Mouse (Mus musculus) thymus, adult 2 months (tissue): ENCODE measurements at regions not wholly inside any gene's neighbourhood (a gene's known extent, or its start where the extent isn't known, plus 50 kb on each side); places are given as distances from the start of the nearest gene placed in this dataset.
"Not testable (repeated sequence)": the region's sequence is repeated elsewhere in the genome, so short reads cannot be mapped to it uniquely, and the experiment has no call there.

Experiments
- DNase-seq: peaks from one replicate; pipeline ENCODE4 v3.0.0; 2021
- H3K27ac ChIP-seq: fragments of 200-500 bp; 2 replicates; pipeline ENCODE4 v1.5.1; 2012; ENCODE audit warnings: low read length, control low read depth; ENCODE audit not compliant: control insufficient read depth, insufficient read depth
- H3K27me3 ChIP-seq: fragments of 200-500 bp; 2 replicates; pipeline ENCODE4 v1.6.1; 2012; ENCODE audit warnings: mild to moderate bottlenecking, low read length, moderate library complexity, mixed read lengths; ENCODE audit not compliant: control insufficient read depth, insufficient read depth
- H3K36me3 ChIP-seq: fragments of 200-500 bp; 2 replicates; pipeline ENCODE4 v1.6.1; 2012; ENCODE audit warnings: mild to moderate bottlenecking, low read length, moderate library complexity; ENCODE audit not compliant: control insufficient read depth, insufficient read depth
- H3K4me1 ChIP-seq: fragments of 200-500 bp; replicated peaks from 2 replicates; pipeline ENCODE4 v1.6.1; 2012; ENCODE audit warnings: low read length; ENCODE audit not compliant: control insufficient read depth, insufficient read depth
- H3K4me3 ChIP-seq: fragments of 200-500 bp; 2 replicates; pipeline ENCODE4 v1.5.1; 2012; ENCODE audit warnings: mild to moderate bottlenecking, low read length, control low read depth, moderate library complexity; ENCODE audit not compliant: control insufficient read depth, insufficient read depth
- CTCF ChIP-seq: fragments of 200-500 bp; IDR thresholded peaks from 2 replicates; pipeline ENCODE4 v1.5.1; 2012; ENCODE audit warnings: mild to moderate bottlenecking, control low read depth, low read length, moderate library complexity, borderline replicate concordance; ENCODE audit not compliant: control insufficient read depth, poor library complexity, insufficient read depth; ENCODE audit errors: extremely low read depth
- POLR2A ChIP-seq: fragments of 200-500 bp; IDR thresholded peaks from 2 replicates; pipeline ENCODE4 v1.6.1; 2012; ENCODE audit warnings: mild to moderate bottlenecking, low read length, control low read depth, moderate library complexity; ENCODE audit not compliant: control insufficient read depth, poor library complexity, insufficient read depth; ENCODE audit errors: extremely low read depth
- WGBS: fragments of 180-500 bp; shearing (Covaris S2); methylation state at CpG from one replicate; pipeline ENCODE4 v1.1.7; 2018; 5-methylcytosine and 5-hydroxymethylcytosine counted together

DNA sequence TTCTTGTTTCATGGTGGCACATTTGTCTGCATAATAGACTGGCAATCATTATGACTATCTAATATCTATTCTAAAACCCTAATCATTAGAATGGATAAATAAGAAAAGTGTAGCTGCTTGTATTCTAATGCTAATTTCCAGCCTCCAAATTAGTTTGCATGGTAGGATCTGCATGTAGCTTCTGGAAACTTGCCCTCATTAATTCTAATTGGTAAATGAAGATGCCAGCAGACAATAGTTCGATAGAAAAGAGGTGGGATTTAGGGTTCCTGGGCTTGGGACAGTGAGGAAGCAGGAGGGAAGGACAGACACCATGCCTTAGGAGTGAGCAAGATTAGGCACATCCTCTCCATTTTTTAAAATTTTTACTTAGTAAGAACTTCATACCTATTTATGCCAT is 1008.3 kb downstream of the Basp1 start:
- 67% methylated on average over 1 of the region's 1 CpGs for WGBS
- Histone ChIP-seq H3K36me3 (no peaks in the 10 kb centered on the region), H3K4me3 (no peak overlapping the region), H3K27ac (no peak overlapping the region), H3K27me3 (no peaks in the 10 kb centered on the region), H3K4me1 (no peaks in the 10 kb centered on the region)
- no peak for DNase-seq
- TF ChIP-seq POLR2A = no peak

DNA sequence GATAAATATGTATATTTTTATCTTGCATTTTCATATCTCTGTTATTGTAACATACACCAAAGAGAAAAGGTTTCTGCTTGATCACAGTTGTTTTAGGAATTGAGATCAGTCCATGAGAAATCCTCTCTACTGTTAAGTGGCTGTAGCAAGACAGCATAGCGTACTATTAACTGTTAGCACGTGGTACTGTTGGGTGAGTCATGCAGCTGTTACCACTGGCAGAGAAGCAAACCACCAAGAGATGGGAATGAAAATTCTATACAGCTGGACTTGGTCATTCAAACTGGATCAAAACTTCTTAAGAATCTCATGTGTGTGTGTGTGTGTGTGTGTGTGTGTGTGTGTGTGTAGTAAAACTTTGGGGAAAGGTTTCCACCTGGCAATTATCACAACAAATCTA is 1013.5 kb downstream of the Basp1 start:
- no peak for DNase-seq
- Histone ChIP-seq H3K4me1 (no peaks in the 10 kb centered on the region), H3K4me3 (no peak overlapping the region), H3K36me3 (no peaks in the 10 kb centered on the region), H3K27me3 (no peaks in the 10 kb centered on the region), H3K27ac (no peak overlapping the region)
- 92% methylated on average over 2 of the region's 2 CpGs for WGBS
- TF ChIP-seq CTCF (no peak), POLR2A (no peak)

DNA sequence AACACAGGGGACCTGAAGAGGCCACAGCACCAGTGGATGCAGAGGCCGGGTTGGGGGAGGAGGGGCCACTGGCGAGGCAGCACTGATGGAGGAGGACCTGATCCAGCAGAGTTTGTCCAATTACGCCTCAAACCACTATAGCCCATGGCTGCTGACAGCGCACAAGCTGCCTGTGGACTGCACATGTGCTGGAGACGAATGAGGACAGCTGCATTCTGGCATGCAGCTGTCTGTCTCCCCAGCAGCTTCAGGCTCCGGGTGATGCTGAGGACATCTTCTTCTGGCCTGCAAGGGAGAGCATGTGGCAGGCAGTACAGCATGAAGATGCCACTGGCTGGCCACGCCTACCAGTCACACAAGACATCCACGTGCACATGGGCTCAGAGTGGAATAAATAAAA is 1055.2 kb downstream of the Basp1 start:
- no peak overlapping the region for H3K4me3 ChIP-seq
- no peaks in the 10 kb centered on the region for H3K4me1 ChIP-seq
- H3K27ac ChIP-seq = no peak overlapping the region

DNA sequence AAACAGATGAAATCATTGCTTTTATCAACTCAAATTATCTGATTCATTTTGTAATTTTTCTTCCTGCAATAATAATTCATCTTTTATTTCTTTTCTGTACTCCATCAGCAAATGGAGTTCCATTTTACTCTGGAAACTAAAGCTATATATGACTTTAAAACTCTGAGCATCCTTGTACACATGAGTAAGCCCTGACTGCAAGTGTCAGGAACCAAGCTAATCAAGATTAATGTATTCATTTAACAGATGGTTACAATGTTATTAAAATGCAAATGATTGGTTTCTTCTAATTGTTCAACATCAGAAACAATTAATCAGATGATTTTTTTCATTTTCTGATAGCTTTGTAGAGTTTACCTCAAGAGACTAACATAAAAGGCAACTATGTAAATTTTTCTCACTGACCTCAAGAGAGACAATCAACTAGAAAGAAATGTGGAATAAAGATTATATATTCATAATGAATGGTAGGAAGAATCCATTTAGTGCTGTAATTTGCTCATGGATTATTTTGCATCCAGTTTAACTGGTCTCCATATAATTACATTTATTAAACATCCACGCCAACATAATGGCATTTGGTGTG is 1064.5 kb downstream of the Basp1 start:
- H3K27me3 ChIP-seq = no peaks in the 10 kb centered on the region
- no peak overlapping the region for H3K27ac ChIP-seq
- no peaks in the 10 kb centered on the region for H3K36me3 ChIP-seq
- 76% methylated on average over 1 of the region's 1 CpGs for WGBS
- DNase-seq = no peak
- no peak for TF ChIP-seq CTCF
- no peak for TF ChIP-seq POLR2A
- H3K4me1 ChIP-seq = no peaks in the 10 kb centered on the region
- no peak overlapping the region for H3K4me3 ChIP-seq

More for the DNA sequence above, 1055.2 kb downstream of the Basp1 start:
- Histone ChIP-seq H3K36me3 (no peaks in the 10 kb centered on the region), H3K27me3 (no peaks in the 10 kb centered on the region)
- TF ChIP-seq POLR2A (no peak), CTCF (no peak)
- 87% methylated on average over 8 of the region's 8 CpGs for WGBS
- DNase-seq = no peak

DNA sequence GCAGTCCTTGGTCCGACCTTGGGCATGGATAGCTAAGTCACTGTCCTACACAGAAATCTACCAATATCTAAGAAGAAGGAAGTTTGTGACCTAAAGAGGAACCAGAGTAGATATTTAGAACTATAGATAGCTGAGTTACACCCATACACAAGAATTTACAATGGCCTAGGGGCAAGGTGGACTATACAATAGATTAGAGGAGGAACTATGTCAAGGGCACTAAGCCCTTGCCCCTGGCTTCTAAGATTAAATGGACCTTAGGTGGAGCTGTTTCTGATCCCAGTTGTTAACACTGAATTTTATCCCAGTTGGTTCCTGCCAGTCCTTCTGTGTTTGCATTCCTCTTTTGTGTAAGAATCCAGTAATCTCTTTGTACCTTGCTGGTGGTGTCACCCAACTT is 1077.7 kb downstream of the Basp1 start:
- H3K27ac ChIP-seq, H3K4me1 ChIP-seq, H3K36me3 ChIP-seq, H3K4me3 ChIP-seq, DNase-seq, H3K27me3 ChIP-seq: not testable (repeated sequence)
- WGBS = 93% methylated on average over 1 of the region's 1 CpGs

DNA sequence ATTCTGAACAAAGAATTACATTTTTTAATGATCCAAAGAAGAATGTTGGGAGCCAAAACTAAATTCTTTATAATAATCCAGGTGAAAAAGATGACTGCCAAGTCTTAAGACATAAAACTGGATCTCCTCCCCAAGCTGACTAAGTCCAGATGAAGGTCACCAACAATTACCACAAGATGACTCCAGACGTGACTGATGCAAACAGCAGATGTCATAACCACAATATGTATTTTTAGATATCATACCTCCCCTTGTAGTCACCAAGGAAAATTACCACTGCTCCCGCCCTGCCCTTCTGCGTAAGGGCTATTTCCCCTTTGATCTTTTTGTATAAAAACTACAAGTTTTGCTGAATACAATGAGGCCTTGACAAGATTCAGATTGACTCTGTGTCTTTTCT is 1110.4 kb downstream of the Basp1 start:
- not testable (repeated sequence) for H3K4me1 ChIP-seq, H3K4me3 ChIP-seq, DNase-seq, H3K27ac ChIP-seq, H3K36me3 ChIP-seq, H3K27me3 ChIP-seq
- 85% methylated on average over 3 of the region's 3 CpGs for WGBS

DNA sequence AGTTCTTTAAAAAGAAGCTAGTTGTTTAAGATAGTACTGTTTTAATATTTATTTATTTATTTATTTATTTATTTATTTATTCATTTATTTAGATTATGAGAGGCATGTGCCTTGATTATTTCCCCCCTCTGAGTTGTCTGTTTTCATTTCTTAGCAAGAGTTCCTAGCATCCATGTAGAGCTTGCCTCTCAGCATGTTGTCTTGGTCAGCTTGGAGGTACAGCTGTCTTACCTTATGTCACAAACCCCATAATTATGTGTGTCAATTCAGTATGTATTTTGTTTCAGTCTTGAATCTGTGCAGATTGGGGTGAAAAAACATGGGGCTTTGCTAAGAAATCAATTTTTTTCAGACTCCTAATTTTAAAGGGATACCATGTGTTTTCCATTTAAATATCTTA is 1116.3 kb downstream of the Basp1 start:
- H3K27me3 ChIP-seq = no peaks in the 10 kb centered on the region
- H3K27ac ChIP-seq = no peak overlapping the region
- no peak for TF ChIP-seq CTCF
- TF ChIP-seq POLR2A = no peak
- no peaks in the 10 kb centered on the region for H3K4me1 ChIP-seq
- no peak for DNase-seq
- H3K4me3 ChIP-seq = no peak overlapping the region
- H3K36me3 ChIP-seq = no peaks in the 10 kb centered on the region

DNA sequence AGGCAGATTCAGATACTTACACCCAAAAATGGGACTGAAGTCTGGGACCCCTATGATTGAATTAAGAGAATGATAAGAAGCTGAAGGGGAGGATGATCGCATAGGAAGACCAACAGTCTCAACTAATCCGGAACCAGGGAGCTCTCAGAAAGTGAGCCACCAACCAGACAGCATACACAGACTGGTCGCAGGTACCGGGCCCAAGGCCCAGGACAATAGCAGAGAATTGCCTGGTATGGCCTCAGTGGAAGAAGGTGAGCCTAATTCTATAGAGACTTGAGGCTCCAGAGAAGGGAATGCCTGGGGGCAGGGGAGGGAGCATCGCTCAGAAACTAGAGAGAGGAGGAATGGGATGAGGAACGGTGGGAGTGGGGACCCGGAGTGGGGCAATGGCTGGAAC is 1116.8 kb downstream of the Basp1 start:
- H3K27ac ChIP-seq = no peak overlapping the region
- H3K4me3 ChIP-seq = no peak overlapping the region
- no peaks in the 10 kb centered on the region for H3K4me1 ChIP-seq
- H3K27me3 ChIP-seq = no peaks in the 10 kb centered on the region
- 92% methylated on average over 7 of the region's 7 CpGs for WGBS
- no peak for DNase-seq
- no peak for TF ChIP-seq POLR2A
- no peak for TF ChIP-seq CTCF
- no peaks in the 10 kb centered on the region for H3K36me3 ChIP-seq
